Mouse (Mus musculus): Measurements from ENCODE around the gene Gm20479. TPM values are rescaled to one million over a fixed set of nuclear protein-coding genes. Genes with fewer than 3 reads are reported as not detected.

Gene Gm20479
- total and polyA plus RNA-seq, 2 experiments from 2014 or later = not detected

- Histone ChIP-seq H3K9me3 (ENCODE audit: low read length) (no peaks in the 10 kb centered on the region), H3K4me3 (ENCODE audit: low read depth, low read length) (no peak overlapping the region), H3K27me3 (ENCODE audit: insufficient read depth, low read length) (no peaks in the 10 kb centered on the region), H3K36me3 (ENCODE audit: insufficient read depth, low read length) (0 out of 2 replicates have a peak, but pooled peaks cover 3% of the 10 kb centered on the region), H3K4me2 (ENCODE audit: low read depth, low read length, poor library complexity, severe bottlenecking) (no peak overlapping the region), H3K9ac (replicated peaks; ENCODE audit: low read length, poor library complexity, severe bottlenecking) (no peak overlapping the region), H3K27ac (ENCODE audit: low read depth, low read length) (no peak overlapping the region), H3K4me1 (ENCODE audit: insufficient read depth, low read length) (no peaks in the 10 kb centered on the region)
- TF ChIP-seq CTCF (IDR thresholded peaks at IDR 0.05) = peak; percentile 70
- ATAC-seq (ENCODE audit: low FRiP score) (no peak), DNase-seq (ENCODE audit: low spot score) (no peak)
- WGBS = 46% methylated on average over 4 of the region's 4 CpGs
Observed at GRCm38 (mm10) chr7:27384731-27385130, 27.5 kb upstream of the Gm20479 start.

- no peaks in the 10 kb centered on the region for H3K4me1 ChIP-seq (ENCODE audit: insufficient read depth, low read length)
- no peaks in the 10 kb centered on the region for H3K9me3 ChIP-seq (ENCODE audit: low read length)
- no peak overlapping the region for H3K4me3 ChIP-seq (ENCODE audit: low read depth, low read length)
- H3K27me3 ChIP-seq (ENCODE audit: insufficient read depth, low read length) = no peaks in the 10 kb centered on the region
- no peak overlapping the region for H3K27ac ChIP-seq (ENCODE audit: low read depth, low read length)
- TF ChIP-seq CTCF (IDR thresholded peaks at IDR 0.05) = no peak
- no peak overlapping the region for H3K4me2 ChIP-seq (ENCODE audit: low read depth, low read length, poor library complexity, severe bottlenecking)
- 0 out of 2 replicates have a peak, but pooled peaks cover 3% of the 10 kb centered on the region for H3K36me3 ChIP-seq (ENCODE audit: insufficient read depth, low read length)
- H3K9ac ChIP-seq (replicated peaks; ENCODE audit: low read length, poor library complexity, severe bottlenecking) = no peak overlapping the region
- ATAC-seq (ENCODE audit: low FRiP score) = no peak
- 66% methylated on average over 5 of the region's 5 CpGs for WGBS
- no peak for DNase-seq (ENCODE audit: low spot score)
Observed at GRCm38 (mm10) chr7:27384134-27384533, 26.9 kb upstream of the Gm20479 start.

- Histone ChIP-seq H3K36me3 (ENCODE audit: insufficient read depth, low read length) (0 out of 2 replicates have a peak, but pooled peaks cover 3% of the 10 kb centered on the region), H3K4me1 (ENCODE audit: insufficient read depth, low read length) (no peaks in the 10 kb centered on the region), H3K4me2 (ENCODE audit: low read depth, low read length, poor library complexity, severe bottlenecking) (no peak overlapping the region), H3K9ac (replicated peaks; ENCODE audit: low read length, poor library complexity, severe bottlenecking) (no peak overlapping the region), H3K4me3 (ENCODE audit: low read depth, low read length) (no peak overlapping the region), H3K27me3 (ENCODE audit: insufficient read depth, low read length) (no peaks in the 10 kb centered on the region), H3K9me3 (ENCODE audit: low read length) (no peaks in the 10 kb centered on the region), H3K27ac (ENCODE audit: low read depth, low read length) (no peak overlapping the region)
- no peak for DNase-seq (ENCODE audit: low spot score)
- WGBS = 71% methylated on average over 1 of the region's 1 CpGs
- no peak for ATAC-seq (ENCODE audit: low FRiP score)
- no peak for TF ChIP-seq CTCF (IDR thresholded peaks at IDR 0.05)
Observed at GRCm38 (mm10) chr7:27383233-27383632, 26.0 kb upstream of the Gm20479 start.

GRCm38 (mm10) chr7:27381560-27381959 lies 24.3 kb upstream of the Gm20479 start:
- Histone ChIP-seq H3K4me2 (ENCODE audit: low read depth, low read length, poor library complexity, severe bottlenecking) (no peak overlapping the region), H3K36me3 (ENCODE audit: insufficient read depth, low read length) (no peaks in the 10 kb centered on the region), H3K9me3 (ENCODE audit: low read length) (no peaks in the 10 kb centered on the region), H3K9ac (replicated peaks; ENCODE audit: low read length, poor library complexity, severe bottlenecking) (no peak overlapping the region), H3K27me3 (ENCODE audit: insufficient read depth, low read length) (no peaks in the 10 kb centered on the region), H3K4me3 (ENCODE audit: low read depth, low read length) (no peak overlapping the region), H3K4me1 (ENCODE audit: insufficient read depth, low read length) (no peaks in the 10 kb centered on the region), H3K27ac (ENCODE audit: low read depth, low read length) (no peak overlapping the region)
- ATAC-seq (ENCODE audit: low FRiP score) = no peak
- 61% methylated on average over 4 of the region's 4 CpGs for WGBS
- TF ChIP-seq CTCF (IDR thresholded peaks at IDR 0.05) = no peak
- no peak for DNase-seq (ENCODE audit: low spot score)

GRCm38 (mm10) chr7:27381009-27381408 lies 23.8 kb upstream of the Gm20479 start:
- TF ChIP-seq CTCF (IDR thresholded peaks at IDR 0.05) = no peak
- no peak for DNase-seq (ENCODE audit: low spot score)
- no peak overlapping the region for H3K9ac ChIP-seq (replicated peaks; ENCODE audit: low read length, poor library complexity, severe bottlenecking)
- H3K27ac ChIP-seq (ENCODE audit: low read depth, low read length) = no peak overlapping the region
- no peaks in the 10 kb centered on the region for H3K4me1 ChIP-seq (ENCODE audit: insufficient read depth, low read length)
- H3K36me3 ChIP-seq (ENCODE audit: insufficient read depth, low read length) = no peaks in the 10 kb centered on the region
- no peaks in the 10 kb centered on the region for H3K9me3 ChIP-seq (ENCODE audit: low read length)
- no peak overlapping the region for H3K4me2 ChIP-seq (ENCODE audit: low read depth, low read length, poor library complexity, severe bottlenecking)
- 29% methylated on average over 1 of the region's 1 CpGs for WGBS
- no peak overlapping the region for H3K4me3 ChIP-seq (ENCODE audit: low read depth, low read length)
- H3K27me3 ChIP-seq (ENCODE audit: insufficient read depth, low read length) = peaks cover 2% of the 10 kb centered on the region; the same call in 1 of the 2 replicates
- no peak for ATAC-seq (ENCODE audit: low FRiP score)

GRCm38 (mm10) chr7:27379836-27380235 lies 22.6 kb upstream of the Gm20479 start:
- no peak for DNase-seq (ENCODE audit: low spot score)
- no peak for TF ChIP-seq CTCF (IDR thresholded peaks at IDR 0.05)
- Histone ChIP-seq H3K4me1 (ENCODE audit: insufficient read depth, low read length) (no peaks in the 10 kb centered on the region), H3K36me3 (ENCODE audit: insufficient read depth, low read length) (no peaks in the 10 kb centered on the region), H3K4me3 (ENCODE audit: low read depth, low read length) (no peak overlapping the region), H3K4me2 (ENCODE audit: low read depth, low read length, poor library complexity, severe bottlenecking) (no peak overlapping the region), H3K27ac (ENCODE audit: low read depth, low read length) (no peak overlapping the region), H3K9ac (replicated peaks; ENCODE audit: low read length, poor library complexity, severe bottlenecking) (no peak overlapping the region), H3K27me3 (ENCODE audit: insufficient read depth, low read length) (peaks cover 12% of the 10 kb centered on the region), H3K9me3 (ENCODE audit: low read length) (no peaks in the 10 kb centered on the region)
- 63% methylated on average over 6 of the region's 6 CpGs for WGBS
- ATAC-seq (ENCODE audit: low FRiP score) = no peak

Measured in midbrain, postnatal 0 days (tissue).